Mouse (Mus musculus) forebrain, embryonic 14.5 days (tissue): ENCODE data around the gene Sdhaf1. TPM values are rescaled to one million over a fixed set of nuclear protein-coding genes. Genes with fewer than 3 reads are reported as not detected.

Experiments
- ATAC-seq: fragments of 200-750 bp; cut with Nextera tagmentation; 2 replicates; pipeline ENCODE4 v1.8.0; 2017; ENCODE audit warnings: mild to moderate bottlenecking, moderate library complexity
- DNase-seq: peaks from one replicate; pipeline ENCODE4 v3.0.0-alpha.2; 2015; ENCODE audit warnings: low spot score
- H3K27ac ChIP-seq: fragments of 300-500 bp; sonication (generic); 2 replicates; pipeline ENCODE4 v1.5.1; 2014; ENCODE audit warnings: low read depth, mild to moderate bottlenecking, control low read depth, low read length, moderate library complexity
- H3K27me3 ChIP-seq: fragments of 300-500 bp; sonication (generic); replicated peaks from 2 replicates; pipeline ENCODE4 v1.6.1; 2014; ENCODE audit warnings: low read length, control low read depth, mixed read lengths; ENCODE audit not compliant: control insufficient read depth, insufficient read depth
- H3K36me3 ChIP-seq: fragments of 300-500 bp; sonication (generic); 2 replicates; pipeline ENCODE4 v1.6.1; 2014; ENCODE audit warnings: low read length, control low read depth; ENCODE audit not compliant: control insufficient read depth, insufficient read depth
- H3K4me1 ChIP-seq: fragments of 300-500 bp; sonication (generic); 2 replicates; pipeline ENCODE4 v1.6.1; 2014; ENCODE audit warnings: antibody characterized with exemption, low read length, control low read depth; ENCODE audit not compliant: control insufficient read depth, insufficient read depth
- H3K4me2 ChIP-seq: fragments of 300-500 bp; sonication (generic); 2 replicates; pipeline ENCODE4 v1.6.1; 2014; ENCODE audit warnings: mild to moderate bottlenecking, control low read depth, low read length
- H3K4me3 ChIP-seq: fragments of 300-500 bp; sonication (generic); 2 replicates; pipeline ENCODE4 v1.5.1; 2014; ENCODE audit warnings: low read depth, low read length, control low read depth
- H3K9ac ChIP-seq: fragments of 300-500 bp; sonication (generic); 2 replicates; pipeline ENCODE4 v1.6.1; 2014; ENCODE audit warnings: mild to moderate bottlenecking, low read length, control low read depth, moderate library complexity
- H3K9me3 ChIP-seq: fragments of 300-500 bp; sonication (generic); replicated peaks from 2 replicates; pipeline ENCODE4 v1.6.1; 2016; ENCODE audit warnings: low read length, control low read depth, mixed read lengths; ENCODE audit not compliant: control insufficient read depth
- WGBS: fragments of 180-500 bp; shearing (Covaris S2); extraction: QIAGEN DNeasy Blood & Tissue Kit; methylation state at CpG from one replicate; pipeline ENCODE4 v1.1.7; 2014; 5-methylcytosine and 5-hydroxymethylcytosine counted together
- polyA plus RNA-seq: library from polyadenylated mRNA; unstranded; fragments of >200 nt; fragmentation: Nextera tagmentation; extraction: Ambion mirVana; gene quantifications from 2 replicates; pipeline ENCODE4 v1.2.1, GENCODE M21; 2014

Gene Sdhaf1
- polyA plus RNA-seq, 1 experiment from 2014 or later, result 23.8 TPM

DNA sequence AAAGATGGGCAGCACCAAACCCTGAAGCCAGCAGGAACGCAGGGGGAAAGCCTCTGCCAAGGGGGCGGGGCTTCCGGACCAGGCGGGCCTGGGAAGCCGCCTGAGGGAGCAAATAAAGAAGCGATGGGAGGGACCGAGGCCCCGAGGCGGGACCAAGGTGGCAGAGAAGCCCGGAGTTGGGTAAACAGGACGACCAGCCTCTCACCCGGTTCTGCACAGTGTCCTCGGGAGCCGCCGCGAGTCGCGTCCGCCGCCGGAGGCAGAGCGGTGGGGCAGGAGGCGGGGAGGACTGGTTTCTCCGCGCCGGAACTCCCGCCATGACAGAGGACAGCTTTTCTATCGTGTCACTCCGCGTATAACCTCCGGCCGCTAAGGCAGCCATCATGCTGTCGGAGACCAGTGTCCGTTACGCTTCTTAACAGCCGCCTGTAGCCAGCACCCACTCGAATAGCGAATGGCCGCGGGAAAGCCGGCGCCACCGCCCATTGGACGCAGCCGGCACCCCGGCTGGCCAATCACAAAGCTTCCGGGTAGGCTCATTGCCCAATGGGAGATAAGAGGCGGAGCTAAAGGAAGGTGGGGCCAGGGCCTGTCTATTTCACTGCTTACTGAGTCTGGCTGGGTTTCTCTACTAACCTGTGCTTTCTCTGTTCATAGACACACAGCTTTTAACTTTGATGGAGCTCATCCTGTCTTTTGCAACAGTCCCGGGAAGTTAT lies 43.6 kb downstream of the Sdhaf1 start, which contains the start of the genes Thap8 and Wdr62:
Thap8 (plus strand) TSS at position 144 of the 719 bp plus-strand sequence.
Wdr62 (minus strand) TSS at position 469 of the 719 bp plus-strand sequence.
- ATAC-seq, result peak; percentile 97
- Histone ChIP-seq H3K27ac (peak within 1 kb of the TSS; percentile 98), H3K36me3 (no peaks in the 10 kb centered on the region), H3K4me1 (no peaks in the 10 kb centered on the region), H3K4me3 (peak within 1 kb of the TSS; percentile 74), H3K27me3 (no peaks in the 10 kb centered on the region), H3K9ac (peak within 1 kb of the TSS; percentile 59), H3K9me3 (no peaks in the 10 kb centered on the region), H3K4me2 (peak within 1 kb of the TSS; percentile 86)
- peak; percentile 98 for DNase-seq
- under 1% methylated on average over 38 of the region's 49 CpGs for WGBS

- WGBS, result 0% methylated on average over 6 of the region's 6 CpGs
- Histone ChIP-seq H3K4me2 (peak overlapping the region; percentile 86), H3K4me1 (no peaks in the 10 kb centered on the region), H3K9ac (peak overlapping the region; percentile 59), H3K9me3 (no peaks in the 10 kb centered on the region), H3K4me3 (peak overlapping the region; percentile 74), H3K27me3 (no peaks in the 10 kb centered on the region), H3K36me3 (no peaks in the 10 kb centered on the region), H3K27ac (no peak overlapping the region; the same call in 1 of the 2 replicates)
- DNase-seq, result no peak
- peak; percentile 15; the same call in 1 of the 2 replicates for ATAC-seq
These were observed 44.2 kb downstream of the Sdhaf1 start for GRCm38 (mm10) chr7:30279536-30279935.

GRCm38 (mm10) chr7:30278911-30279310 lies 44.8 kb downstream of the Sdhaf1 start:
- Histone ChIP-seq H3K9me3 (no peaks in the 10 kb centered on the region), H3K4me1 (no peaks in the 10 kb centered on the region), H3K36me3 (no peaks in the 10 kb centered on the region), H3K27ac (no peak overlapping the region), H3K27me3 (no peaks in the 10 kb centered on the region), H3K9ac (no peak overlapping the region; the same call in 1 of the 2 replicates), H3K4me2 (peak overlapping the region; percentile 86), H3K4me3 (no peak overlapping the region)
- DNase-seq, result no peak
- no peak for ATAC-seq
- 54% methylated on average over 2 of the region's 2 CpGs for WGBS

DNA sequence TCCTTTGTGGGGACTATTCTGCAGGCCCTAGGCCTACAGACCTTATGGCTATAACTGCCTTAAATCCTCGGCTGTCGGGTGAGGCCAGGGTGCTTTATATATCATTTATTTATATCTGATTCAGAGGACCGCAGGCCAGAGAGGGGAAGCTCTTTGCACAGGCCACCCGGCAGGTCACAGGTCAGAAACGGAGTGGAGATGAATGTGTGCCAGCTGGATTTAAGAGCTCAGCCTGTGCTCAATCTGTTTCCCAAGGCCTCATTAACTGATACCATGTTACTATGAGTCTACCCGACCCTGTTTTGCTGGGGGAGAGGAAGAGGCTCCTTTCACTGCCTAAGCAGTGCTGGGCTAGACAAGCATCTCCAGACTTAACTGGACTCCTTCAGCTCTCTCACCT lies 49.3 kb downstream of the Sdhaf1 start:
- Histone ChIP-seq H3K9ac (no peak overlapping the region), H3K4me1 (no peaks in the 10 kb centered on the region), H3K4me2 (no peak overlapping the region), H3K4me3 (no peak overlapping the region), H3K36me3 (0 out of 2 replicates have a peak, but pooled peaks cover 9% of the 10 kb centered on the region), H3K27me3 (no peaks in the 10 kb centered on the region), H3K9me3 (no peaks in the 10 kb centered on the region), H3K27ac (no peak overlapping the region)
- no peak for DNase-seq
- WGBS, result 87% methylated on average over 6 of the region's 6 CpGs
- ATAC-seq, result no peak

Other genes with a start within 250 kb of the Sdhaf1 start
- 2.0 and 2.7 TPM in 2 replicates for gene Gm26920, start 233.5 kb downstream of the Sdhaf1 start, polyA plus RNA-seq
- gene Zfp566, start 233.4 kb downstream of the Sdhaf1 start, polyA plus RNA-seq, result 18.7 and 20.3 TPM in 2 replicates
- gene Zfp260, start 229.1 kb downstream of the Sdhaf1 start, polyA plus RNA-seq, result 123 and 140 TPM in 2 replicates
- gene Zfp382, start 202.0 kb downstream of the Sdhaf1 start, polyA plus RNA-seq, result 4.6 and 7.7 TPM in 2 replicates
- gene Zfp146, start 154.1 kb downstream of the Sdhaf1 start, polyA plus RNA-seq, result 27.4 and 29.0 TPM in 2 replicates
- 4.8 and 5.5 TPM in 2 replicates for gene Cox7a1, start 139.8 kb downstream of the Sdhaf1 start, polyA plus RNA-seq
- 50.8 and 56.9 TPM in 2 replicates for gene Capns1, start 125.1 kb downstream of the Sdhaf1 start, polyA plus RNA-seq
- gene Polr2i, start 91.9 kb downstream of the Sdhaf1 start, polyA plus RNA-seq, result 191 and 256 TPM in 2 replicates
- 376 and 384 TPM in 2 replicates for gene Tbcb, start 91.6 kb downstream of the Sdhaf1 start, polyA plus RNA-seq
- not detected in 2 replicates for gene Ovol3, start 88.2 kb downstream of the Sdhaf1 start, polyA plus RNA-seq
- 0.27 and 0.32 TPM in 2 replicates for gene Thap8, start 43.8 kb downstream of the Sdhaf1 start, polyA plus RNA-seq
- gene Wdr62, start 43.5 kb downstream of the Sdhaf1 start, polyA plus RNA-seq, result 5.6 and 5.8 TPM in 2 replicates
- gene Clip3, start 32.2 kb downstream of the Sdhaf1 start, polyA plus RNA-seq, result 142 and 174 TPM in 2 replicates
- 102 and 118 TPM in 2 replicates for gene Alkbh6, start 15.2 kb downstream of the Sdhaf1 start, polyA plus RNA-seq
- 3.6 and 3.7 TPM in 2 replicates for gene Syne4, start 9.1 kb downstream of the Sdhaf1 start, polyA plus RNA-seq
- gene E130208F15Rik, start 2.2 kb downstream of the Sdhaf1 start, polyA plus RNA-seq, result not detected in 2 replicates
- 8.8 and 10.3 TPM in 2 replicates for gene Lrfn3, start 38.9 kb upstream of the Sdhaf1 start, polyA plus RNA-seq
- 31.1 and 31.3 TPM in 2 replicates for gene Tyrobp, start 89.9 kb upstream of the Sdhaf1 start, polyA plus RNA-seq
- gene Hcst, start 96.0 kb upstream of the Sdhaf1 start, polyA plus RNA-seq, result 0.61 TPM in 1 of 2 replicates, not detected in the other
- 1.2 and 1.4 TPM in 2 replicates for gene Nfkbid, start 97.8 kb upstream of the Sdhaf1 start, polyA plus RNA-seq
- gene Aplp1, start 121.6 kb upstream of the Sdhaf1 start, polyA plus RNA-seq, result 467 and 579 TPM in 2 replicates
- 0.65 and 0.79 TPM in 2 replicates for gene Kirrel2, start 133.8 kb upstream of the Sdhaf1 start, polyA plus RNA-seq
- gene Nphs1, start 134.4 kb upstream of the Sdhaf1 start, polyA plus RNA-seq, result 0.10 TPM in 1 of 2 replicates, not detected in the other
- not detected in 2 replicates for gene Prodh2, start 169.7 kb upstream of the Sdhaf1 start, polyA plus RNA-seq
- 63.5 and 98.4 TPM in 2 replicates for gene Arhgap33, start 211.2 kb upstream of the Sdhaf1 start, polyA plus RNA-seq
- 8.6 and 10.1 TPM in 2 replicates for gene Hspb6, start 228.3 kb upstream of the Sdhaf1 start, polyA plus RNA-seq
- gene Proser3, start 228.4 kb upstream of the Sdhaf1 start, polyA plus RNA-seq, result 6.2 and 7.1 TPM in 2 replicates
- 47.6 and 59.0 TPM in 2 replicates for gene Lin37, start 235.9 kb upstream of the Sdhaf1 start, polyA plus RNA-seq
- gene U2af1l4, start 239.4 kb upstream of the Sdhaf1 start, polyA plus RNA-seq, result 132 and 135 TPM in 2 replicates
- 7.0 and 10.7 TPM in 2 replicates for gene Gm49396, start 239.4 kb upstream of the Sdhaf1 start, polyA plus RNA-seq
- gene Psenen, start 239.7 kb upstream of the Sdhaf1 start, polyA plus RNA-seq, result 121 and 143 TPM in 2 replicates
- 1.7 and 6.4 TPM in 2 replicates for gene Igflr1, start 241.5 kb upstream of the Sdhaf1 start, polyA plus RNA-seq